Mouse (Mus musculus) cerebellum, adult 18-20 months (tissue): ENCODE measurements around the gene Paqr5.

Experiments
- DNase-seq, 2 experiments: peaks; one replicate each; pipeline ENCODE4 v3.0.0; 2021

Gene Paqr5

DNA sequence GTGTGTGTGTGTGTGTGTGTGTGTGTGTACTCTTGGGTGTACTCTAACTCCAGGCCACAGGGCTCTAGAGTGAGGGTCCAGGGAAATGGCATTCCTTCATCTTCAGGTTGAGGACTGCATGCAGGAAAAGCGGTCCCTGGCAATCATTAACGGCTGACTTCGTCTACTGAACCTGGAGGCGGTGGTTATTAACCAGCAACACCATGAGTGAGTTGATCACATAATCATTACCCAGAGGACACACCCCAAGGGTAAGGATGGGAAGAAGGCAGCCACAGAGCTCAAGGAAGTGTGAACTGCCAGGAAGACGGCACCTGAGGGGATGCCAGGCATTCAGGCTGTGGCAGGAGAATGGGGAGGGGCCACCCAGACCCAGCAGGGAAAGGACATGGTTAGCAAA, 18.3 kb downstream of the Paqr5 start:
- DNase-seq, result no peak

DNA sequence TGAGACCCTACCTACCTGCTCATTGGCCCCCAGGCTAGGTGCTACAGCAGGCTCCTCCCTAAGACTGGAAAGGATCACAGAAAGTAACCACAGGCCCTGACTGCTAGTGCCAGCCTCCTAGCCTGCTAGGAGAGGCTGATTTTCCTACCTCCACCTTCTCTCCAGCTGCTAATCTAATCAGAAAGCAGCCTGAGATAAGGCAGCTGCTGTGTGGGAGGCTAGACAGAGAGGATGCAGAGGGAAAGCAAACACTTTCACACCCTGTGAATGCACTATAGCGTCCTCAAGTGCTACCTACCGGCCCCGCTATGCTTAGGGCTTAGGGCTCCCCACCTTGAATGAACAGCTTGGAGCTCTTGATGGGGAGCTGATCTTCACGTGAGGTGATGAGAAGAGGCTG, 19.6 kb downstream of the Paqr5 start:
- no peak for DNase-seq

DNA sequence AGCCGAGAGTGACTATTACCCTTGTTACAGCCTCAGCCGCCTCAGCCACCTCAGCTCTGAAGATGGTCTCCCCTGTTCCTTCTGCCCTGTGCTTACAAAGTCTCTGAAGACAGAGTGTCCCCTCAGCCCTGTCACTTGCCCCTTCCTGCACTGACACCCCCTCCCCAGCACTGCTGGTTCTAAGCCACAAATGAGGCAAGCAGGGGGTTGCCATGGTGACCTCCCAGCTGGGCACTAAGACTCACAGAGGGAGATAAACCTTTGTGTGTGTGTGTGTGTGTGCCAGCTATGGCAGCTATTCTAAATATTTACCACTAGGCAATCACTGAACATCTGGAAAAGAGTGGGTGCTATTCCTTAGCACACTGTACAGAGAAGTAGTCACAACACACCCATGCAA, 23.0 kb downstream of the Paqr5 start:
- no peak for DNase-seq

DNA sequence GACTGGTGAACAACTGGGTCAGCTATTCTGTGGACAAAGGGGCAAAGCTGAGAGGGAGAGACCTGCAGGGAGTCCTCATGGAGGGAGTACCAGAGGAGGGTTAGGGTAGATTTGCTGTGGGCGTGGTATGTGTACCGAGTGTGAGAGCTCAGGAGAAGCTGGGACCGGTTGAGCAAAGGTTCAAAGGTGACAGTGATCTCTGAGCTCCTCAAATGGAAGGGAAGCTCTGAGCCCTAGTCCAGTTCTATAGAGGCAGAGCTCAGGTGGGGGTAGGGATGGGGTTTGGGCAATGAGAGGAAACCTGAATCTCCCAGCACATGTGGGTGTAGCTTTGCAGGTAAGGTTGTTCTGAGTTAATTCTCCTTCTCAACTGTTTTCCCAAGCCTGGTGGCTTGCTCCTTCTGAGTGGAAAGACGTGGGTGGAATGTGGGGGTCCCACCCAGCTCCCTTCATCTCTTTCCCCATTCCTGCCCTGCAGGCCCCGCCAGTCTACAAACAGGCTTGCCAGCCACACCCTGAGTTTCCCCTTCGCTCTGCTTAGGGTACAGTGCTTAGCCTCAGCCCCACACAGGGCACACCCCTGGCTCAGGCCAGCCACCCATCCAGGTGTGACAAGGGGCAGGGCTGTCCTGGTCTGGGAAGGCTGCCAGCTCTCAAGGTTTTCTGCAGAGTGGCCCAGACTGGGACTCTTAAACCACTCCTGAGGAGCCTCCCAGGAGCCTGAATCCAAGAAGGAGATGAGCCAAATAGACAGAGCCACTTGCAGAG, 26.8 kb downstream of the Paqr5 start:
- DNase-seq, result no peak

DNA sequence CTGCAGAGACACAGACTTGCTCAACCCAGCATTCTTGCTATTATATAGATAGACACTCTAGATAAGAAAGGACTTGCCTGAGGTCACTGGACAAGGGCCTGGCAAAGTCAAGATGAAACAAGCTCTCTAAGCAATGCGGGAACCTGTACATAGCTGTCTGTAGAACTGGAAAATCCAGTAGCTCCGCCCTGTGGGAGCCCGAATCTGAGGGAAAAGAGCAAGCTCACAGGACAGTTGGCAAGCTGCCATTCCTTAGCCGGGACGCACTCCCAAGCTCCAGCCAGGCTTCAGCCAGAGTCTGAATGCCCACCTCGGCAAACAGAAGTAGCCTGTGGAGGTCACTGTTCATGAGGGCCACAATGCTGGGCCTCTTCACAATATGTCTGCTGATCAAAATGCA, 28.8 kb downstream of the Paqr5 start:
- no peak for DNase-seq

DNA sequence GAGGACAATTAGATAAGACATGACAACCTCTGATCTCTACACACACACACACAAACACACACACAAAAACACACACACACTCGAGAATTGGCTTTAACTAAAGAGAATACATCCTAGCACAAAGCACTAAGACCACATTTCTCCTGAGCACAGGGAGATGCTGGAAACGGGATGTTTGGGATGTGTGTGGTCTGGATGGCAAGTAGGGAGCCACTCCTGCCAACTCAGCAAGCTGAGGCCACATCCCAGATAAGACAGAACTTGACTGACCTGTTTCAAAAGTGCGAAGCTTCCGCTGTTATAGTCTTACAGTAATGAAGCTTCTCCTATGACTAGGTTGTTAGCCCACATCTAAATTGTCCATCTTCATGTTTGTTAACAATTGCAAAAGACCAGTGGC, 35.5 kb downstream of the Paqr5 start:
- DNase-seq, result no peak

DNA sequence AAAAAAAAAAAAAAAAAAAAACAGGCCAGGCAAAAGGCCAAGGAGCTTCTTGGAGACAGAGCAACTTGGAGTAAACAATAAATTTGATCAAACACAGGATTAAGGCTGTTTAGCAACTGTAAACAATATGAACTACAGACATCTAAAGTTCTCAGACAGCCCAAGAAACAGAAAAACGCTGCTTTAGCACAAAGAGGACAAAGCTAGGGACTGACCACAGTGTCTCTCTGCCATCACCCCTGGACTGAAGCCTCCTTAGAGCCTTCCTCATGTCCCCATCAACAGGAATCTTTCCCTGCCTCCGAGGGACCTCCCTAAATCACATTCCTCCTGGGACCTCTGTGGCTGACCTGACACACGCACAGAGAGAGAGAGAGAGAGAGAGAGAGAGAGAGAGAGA, 35.9 kb downstream of the Paqr5 start:
- DNase-seq, result no peak

DNA sequence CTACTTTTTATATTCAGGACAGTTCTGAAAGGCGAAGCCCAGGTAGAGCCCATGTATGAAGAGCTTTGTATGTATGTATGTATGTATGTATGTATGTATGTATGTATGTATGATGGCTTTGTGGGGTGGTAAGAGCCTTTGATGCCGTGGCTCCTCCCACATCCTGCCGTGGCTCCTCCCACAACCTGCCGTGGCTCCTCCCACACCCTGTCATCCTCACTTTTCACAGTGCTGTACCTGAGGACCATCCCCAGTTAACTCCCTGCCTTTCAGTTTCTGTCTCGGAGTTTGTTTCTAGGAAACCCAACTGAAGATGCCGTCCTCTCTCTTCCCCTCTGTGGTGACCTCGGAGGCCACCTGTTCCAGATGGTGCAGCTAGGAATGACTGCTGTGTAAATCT, 40.6 kb downstream of the Paqr5 start:
- DNase-seq, result no peak

DNA sequence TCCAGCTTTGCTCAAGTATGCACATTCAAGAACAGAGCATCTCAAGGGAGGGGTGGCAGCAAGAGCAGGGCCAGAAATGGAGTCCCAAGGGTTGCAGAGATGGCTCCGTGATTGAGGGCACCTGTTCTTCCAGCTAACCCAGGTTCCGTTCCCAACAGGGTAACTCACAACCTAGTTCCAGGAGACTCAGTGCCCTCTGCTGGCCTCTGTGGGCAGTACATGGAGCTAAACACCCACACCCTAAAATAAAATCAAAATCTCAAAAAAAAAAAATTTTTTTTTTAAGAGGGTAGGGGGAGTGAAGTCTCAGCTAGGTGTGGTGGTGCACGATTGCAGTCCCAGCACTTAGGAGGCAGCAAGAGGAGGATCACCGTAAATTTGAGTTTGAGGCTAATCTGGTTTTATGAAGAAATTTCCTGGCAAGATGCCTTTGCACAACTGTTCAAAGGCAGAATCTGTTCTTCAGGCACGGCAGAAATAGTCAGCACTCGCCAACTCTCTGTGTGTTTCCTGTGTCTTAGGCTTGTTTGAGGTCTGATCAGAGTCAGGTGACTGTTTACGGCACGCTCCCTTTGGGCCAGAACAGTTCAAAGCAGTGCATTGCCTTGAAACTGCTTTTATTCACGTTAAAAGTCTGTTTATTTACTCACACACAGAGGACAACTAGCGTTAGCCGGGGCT, 41.3 kb downstream of the Paqr5 start:
- DNase-seq, result peak; percentile 49 to 58

DNA sequence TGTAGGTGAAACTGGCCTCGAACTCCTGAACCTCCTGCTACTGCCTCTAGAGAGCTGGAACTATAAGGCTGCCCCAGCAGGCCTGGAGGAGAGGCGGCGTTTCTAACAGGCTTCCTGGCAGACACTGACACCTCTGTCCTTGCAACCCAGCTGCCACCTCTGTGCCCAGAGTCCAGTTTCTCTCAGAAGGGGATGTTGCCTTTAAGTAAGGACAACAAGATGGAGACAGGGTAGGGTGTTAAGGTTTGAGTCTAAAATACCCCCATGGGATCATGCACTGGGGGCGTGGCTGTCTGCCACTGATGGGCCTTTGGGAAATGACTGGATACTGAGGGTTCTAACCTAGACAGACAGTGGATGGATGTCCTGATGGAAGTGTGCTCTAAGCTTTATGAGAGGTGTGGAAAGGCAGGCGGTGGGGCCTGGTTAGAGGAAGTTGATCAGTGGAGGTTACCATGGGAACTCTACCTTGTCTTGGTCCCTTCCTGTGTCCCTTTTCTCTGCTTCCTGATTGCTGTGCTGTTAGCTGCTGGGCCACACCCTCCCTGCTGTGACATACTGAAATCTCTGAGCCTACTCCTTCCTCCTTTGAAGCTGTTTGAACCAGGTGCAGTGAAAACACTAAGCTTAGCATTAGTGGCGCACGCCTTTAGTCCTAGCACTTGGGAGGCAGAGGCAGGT, 43.6 kb downstream of the Paqr5 start:
- no peak for DNase-seq

DNA sequence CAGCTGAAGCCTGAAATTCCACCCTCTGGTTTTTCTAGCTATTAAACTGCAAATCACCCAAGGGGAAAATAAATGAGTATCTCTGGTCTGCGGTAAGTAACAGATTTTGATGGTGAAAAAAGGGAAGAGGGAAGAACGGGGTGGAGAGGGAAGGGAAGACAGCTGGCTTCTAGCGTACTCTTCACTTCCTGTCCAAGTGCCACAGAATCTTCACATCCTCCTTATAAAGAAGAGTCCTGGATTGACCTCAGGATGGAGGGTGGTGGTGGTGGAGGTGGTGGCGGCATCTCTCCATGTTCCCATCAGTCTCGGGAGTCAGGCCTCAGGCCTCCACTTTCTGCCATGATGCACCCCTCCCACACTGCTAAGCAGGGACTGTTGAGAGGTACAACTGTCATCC, 44.8 kb downstream of the Paqr5 start:
- DNase-seq, result no peak

DNA sequence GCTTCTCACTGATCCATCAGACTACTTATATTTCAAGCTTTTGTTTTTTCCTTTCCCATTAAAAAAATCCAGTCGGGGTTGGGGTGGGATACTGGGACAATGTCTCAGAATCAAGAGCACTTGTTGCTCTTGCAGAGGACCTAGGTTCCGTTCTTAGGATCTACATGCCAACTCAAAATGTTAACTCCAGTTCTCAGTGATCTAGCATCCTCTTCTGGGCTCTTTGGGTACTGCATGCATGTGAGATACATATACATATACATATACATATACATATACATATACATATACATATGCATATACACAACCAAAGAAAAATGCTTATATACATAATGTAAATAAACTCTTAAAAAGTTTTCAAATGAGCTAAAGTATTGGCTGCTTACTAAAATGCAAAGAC, 46.7 kb downstream of the Paqr5 start:
- no peak for DNase-seq

DNA sequence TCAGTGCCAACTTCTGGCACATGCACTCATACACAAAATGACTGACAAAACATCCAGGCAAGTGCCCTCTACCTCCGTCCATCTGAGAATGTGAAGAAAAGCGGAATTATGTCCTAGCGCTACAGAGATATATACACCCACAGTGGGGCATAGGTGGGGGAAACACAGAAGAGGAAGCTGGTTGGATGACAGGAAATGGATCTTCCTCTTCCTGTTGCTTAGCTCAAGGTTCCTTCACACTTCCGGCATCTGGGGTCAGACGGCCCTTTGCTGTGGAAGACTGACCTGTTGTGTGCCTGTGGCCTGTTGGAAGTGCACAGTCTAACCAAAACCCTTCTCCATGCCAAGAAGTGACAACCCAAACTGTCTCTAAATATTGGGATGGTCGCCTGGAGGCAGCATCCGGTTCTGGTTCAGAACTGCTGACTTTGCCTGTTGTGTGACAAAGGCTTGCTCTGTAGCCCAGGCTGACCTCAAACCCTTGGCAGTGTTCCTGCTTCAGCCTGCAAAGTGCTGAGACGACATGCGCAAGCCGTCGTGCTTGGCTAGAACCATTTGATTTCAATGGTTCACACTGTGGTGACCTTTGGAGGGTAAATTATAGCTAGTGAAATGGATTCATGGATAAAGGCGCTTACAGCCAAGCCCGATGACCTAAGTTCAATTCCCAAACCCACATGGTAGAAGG, 49.3 kb downstream of the Paqr5 start:
- DNase-seq, result no peak

DNA sequence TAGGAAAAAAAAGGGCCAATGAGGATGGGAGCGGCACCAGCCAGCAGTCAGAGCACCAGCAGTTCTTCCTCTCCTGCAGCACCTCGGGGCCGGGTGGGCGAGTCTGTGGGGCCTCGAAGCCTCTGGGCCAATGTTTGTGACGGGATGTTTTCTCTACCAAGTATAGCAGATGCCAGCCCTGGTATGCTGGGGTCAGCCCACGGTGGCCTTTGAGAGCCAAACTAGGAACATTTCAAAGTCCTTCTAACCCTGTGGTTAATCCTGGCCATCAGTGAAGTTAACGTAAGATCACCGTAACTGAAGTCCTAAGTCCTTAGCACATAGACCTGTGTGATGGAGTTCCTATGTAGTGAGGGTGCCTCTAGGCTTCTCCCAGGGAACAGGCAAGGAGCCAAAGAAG, 54.6 kb downstream of the Paqr5 start:
- DNase-seq, result no peak

DNA sequence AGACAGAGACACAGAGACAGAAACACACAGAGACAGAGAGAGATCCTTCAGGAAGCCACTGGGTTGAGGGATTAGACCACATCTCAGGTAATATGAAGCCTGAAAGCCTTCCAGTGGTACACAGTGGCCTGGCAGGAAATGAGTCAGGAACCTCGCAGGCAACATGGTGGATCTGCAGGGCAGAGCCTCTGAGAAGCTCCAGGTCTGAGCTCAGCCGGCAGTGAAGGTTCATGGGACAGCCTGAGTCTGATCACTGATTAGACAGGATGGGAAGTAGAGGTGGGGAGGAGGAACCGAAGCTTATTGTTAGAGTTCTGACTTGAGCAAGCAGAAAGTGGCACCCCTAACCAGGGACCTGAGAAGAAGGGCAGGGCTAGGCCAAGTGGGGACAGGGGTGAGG, 55.6 kb downstream of the Paqr5 start:
- no peak for DNase-seq

DNA sequence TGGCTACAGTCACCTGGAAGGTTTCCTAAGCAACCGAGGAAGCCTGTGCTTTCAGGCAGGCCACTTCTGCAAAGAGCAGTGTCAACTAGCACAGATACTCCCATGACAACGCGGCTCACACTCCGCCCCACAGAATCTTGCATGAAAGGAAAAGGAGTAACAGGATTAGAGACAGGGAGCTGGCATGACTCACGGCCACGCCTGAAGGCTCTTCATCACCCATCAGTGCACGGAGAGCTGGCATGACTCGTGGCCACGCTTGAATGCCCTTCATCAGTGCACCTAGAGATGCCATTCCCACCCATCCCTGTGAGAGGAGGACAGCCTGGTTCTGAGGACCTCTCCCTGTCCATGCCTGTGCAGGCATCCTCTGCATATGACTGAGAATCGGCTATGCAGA, 59.3 kb downstream of the Paqr5 start:
- DNase-seq, result peak; percentile 11 to 20

DNA sequence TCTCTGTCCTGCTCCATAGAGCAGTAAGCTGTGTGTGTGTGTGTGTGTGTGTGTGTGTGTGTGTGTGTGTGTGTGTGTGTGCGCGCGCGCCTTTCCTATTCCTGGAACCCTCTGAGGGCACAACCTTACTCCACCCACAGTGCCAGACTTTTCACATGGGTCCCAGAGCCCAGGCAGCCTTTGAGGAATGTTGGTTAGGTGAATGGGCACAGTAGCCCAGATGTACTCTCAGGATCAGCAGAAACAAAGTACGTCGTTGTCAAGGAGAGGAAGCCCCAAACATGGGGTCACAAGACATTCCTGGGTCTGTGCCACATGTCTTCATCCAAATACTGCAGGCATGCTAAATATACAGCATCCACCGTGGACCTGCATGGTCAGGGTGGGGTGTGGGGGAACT, 60.7 kb downstream of the Paqr5 start:
- peak in 1 of 2 experiments; percentile 2 for DNase-seq

DNA sequence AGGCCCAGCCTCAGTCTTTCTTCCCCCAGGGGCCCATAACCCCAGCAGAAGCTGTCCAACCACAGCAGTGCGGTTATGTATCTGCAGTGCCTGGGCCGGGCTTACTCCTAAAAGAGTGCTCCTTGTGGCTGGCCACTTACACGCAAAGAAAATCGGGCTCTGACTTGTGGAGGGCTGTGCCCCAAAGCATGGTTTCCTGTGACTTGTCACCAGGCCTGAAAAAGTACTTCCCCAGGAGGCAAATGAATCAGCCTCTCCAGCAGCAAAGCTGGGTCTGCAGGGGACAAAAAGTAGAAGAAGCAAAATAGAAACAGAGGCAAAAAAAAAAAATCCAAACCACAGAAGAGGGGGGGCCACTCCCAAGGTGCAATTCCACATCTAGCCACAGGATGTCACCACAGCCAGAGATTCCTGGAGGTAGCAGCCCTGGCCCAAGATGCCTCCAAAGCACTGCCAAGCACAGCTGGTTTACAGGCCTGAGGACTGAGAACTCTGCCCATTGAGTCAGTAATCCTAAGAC, 61.2 kb downstream of the Paqr5 start:
- DNase-seq, result peak; percentile 63 to 64

DNA sequence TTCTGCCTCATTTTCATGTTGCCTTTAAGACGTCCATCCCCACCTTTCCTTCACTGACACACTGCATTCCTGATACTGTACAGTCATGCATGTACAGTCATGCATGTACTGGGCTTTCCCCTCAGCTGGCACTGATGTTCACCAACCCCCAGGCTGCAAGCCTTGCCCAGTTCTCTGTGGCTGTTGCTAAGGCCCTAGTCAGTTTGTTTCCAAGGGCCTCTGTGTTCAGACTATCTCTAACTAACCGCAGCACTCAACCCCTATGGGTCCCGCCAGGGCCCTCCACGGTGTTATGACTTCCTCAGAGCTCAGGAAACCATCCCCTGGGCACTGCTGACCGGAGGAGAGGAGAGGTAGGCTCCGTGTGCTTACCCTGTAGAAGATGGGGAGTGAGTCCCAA, 63.3 kb downstream of the Paqr5 start:
- no peak for DNase-seq

DNA sequence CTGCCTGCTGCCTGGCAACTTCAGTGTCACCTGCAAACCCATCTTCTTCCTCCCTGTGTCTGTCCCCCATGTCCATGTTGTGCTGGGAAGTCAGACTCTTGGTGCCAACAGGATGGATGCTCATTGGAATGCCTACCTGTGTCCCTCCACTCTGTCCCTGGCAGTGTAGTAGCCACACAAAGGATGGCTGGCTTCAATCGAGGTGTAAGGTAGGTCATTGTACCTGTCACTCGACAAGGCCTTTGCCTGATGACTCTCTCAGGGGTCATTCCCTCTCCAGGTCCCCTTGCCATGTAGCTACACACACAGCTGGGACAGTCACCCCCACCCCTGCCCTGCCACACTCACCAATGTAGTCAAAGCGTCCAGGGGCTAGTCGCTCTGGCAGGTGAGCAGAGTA, 65.5 kb downstream of the Paqr5 start:
- no peak for DNase-seq

DNA sequence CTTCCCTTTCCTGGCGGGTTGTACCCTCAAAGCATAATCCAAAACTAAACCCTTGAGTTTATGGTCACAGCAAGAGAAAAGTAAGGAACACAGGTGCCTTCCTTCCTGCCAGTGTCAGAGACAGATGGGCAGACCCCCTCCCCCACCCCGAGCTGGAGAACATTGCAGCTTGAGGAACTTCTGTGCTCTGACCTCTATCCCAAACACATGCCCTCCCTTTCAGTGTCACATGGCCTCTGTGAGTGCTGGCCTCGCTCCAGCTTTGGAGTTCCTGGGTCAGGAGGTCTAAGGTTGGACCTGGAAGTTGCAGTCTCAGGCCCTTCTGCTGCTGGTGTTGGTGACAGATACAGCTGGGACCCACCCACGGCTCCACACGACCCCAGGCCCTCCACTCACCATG, 65.9 kb downstream of the Paqr5 start:
- no peak for DNase-seq

DNA sequence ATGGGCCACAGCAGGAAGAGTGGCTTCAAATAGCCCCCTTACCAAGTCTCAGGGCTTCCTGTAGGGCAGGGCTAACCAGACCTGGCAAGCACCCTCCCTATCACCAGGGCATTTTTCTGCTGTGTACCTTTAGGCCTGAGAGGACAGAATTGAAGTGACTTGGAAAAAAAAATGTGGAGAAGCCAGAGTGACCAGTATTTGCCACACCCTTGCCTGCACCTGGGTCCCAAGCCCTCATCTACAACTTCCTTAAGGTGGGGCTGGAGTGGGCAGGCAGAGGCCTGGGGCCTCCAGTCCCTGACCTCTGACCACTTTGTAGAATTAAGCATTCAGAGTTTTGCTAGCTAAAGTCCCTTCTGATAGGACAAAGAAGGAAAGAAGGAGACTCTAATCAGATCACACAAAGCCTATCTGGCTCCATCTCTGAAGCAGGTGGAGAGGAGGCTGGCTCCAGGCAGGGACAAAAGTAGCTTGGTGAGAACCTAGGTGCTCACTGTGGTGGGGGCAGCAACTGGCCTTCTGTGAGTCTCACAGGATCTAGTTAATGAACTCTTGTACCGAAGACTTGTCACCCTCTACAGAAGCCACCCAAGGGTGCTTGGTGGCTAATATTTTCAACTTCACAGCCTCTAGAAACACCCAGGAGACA, 66.6 kb downstream of the Paqr5 start:
- no peak for DNase-seq

DNA sequence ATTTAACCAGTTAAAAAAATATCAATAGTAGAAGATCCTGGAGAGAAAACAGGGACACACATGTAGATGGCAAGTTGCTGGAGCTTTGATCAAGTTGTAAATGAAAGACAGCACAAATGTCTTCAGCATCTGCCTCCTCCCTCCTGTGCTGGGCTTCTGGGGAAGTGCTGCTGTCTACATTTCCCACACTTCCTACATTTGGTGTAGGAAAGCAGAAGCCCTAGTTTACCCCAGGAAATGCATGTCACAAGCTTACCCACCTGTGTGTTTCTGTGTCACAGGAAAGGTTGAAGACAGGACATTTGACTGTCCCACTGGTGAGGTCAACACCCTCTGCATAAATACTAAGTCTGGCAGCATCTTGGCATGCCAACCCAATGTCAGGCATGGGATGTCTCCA, 71.9 kb downstream of the Paqr5 start:
- no peak for DNase-seq
